Mouse (Mus musculus) liver, embryonic 14.5 days (tissue): ENCODE measurements around the gene Oxld1. TPM values are rescaled to one million over a fixed set of nuclear protein-coding genes. Genes with fewer than 3 reads are reported as not detected.

Experiments used
- ATAC-seq: fragments of 200-750 bp; cut with Nextera tagmentation; 2 replicates; pipeline ENCODE4 v1.8.0; 2017; ENCODE audit warnings: moderate number of reproducible peaks, mild to moderate bottlenecking, moderate library complexity; ENCODE audit not compliant: insufficient read depth
- DNase-seq, 3 experiments: peaks; one replicate each; pipeline ENCODE4 v3.0.0-alpha.2; 2012 to 2013; ENCODE audit warnings: low read depth in 3 of 3, low spot score in 3 of 3
- H3K27ac ChIP-seq: fragments of 300-500 bp; sonication (generic); 2 replicates; pipeline ENCODE4 v1.5.1; 2014; ENCODE audit warnings: moderate library complexity, mild to moderate bottlenecking, control low read depth, inconsistent platforms
- H3K27me3 ChIP-seq: fragments of 300-500 bp; sonication (generic); 2 replicates; pipeline ENCODE4 v1.6.1; 2014; ENCODE audit warnings: mild to moderate bottlenecking, low read length, moderate library complexity; ENCODE audit not compliant: control insufficient read depth, insufficient read depth
- H3K36me3 ChIP-seq: fragments of 300-500 bp; sonication (generic); replicated peaks from 2 replicates; pipeline ENCODE4 v1.6.1; 2014; ENCODE audit warnings: low read depth; ENCODE audit not compliant: control insufficient read depth, insufficient read depth
- H3K4me1 ChIP-seq, 2 experiments: fragments of 200-500 bp in 1 of 2; fragments of 300-500 bp in 1 of 2; sonication (generic) in 1 of 2; replicated peaks; 2 replicates each; pipeline ENCODE4 v1.6.1; 2012 to 2014; ENCODE audit warnings: antibody characterized with exemption in 1 of 2, inconsistent platforms in 1 of 2, low read length in 1 of 2; ENCODE audit not compliant: control insufficient read depth in 2 of 2, insufficient read depth in 2 of 2
- H3K4me2 ChIP-seq: fragments of 300-500 bp; sonication (generic); 2 replicates; pipeline ENCODE4 v1.6.1; 2014; ENCODE audit warnings: low read depth, mild to moderate bottlenecking, control low read depth, moderate library complexity
- H3K4me3 ChIP-seq, 2 experiments: fragments of 200-500 bp in 1 of 2; fragments of 300-500 bp in 1 of 2; sonication (generic) in 1 of 2; 2 replicates each; pipeline ENCODE4 v1.5.1; 2012 to 2014; ENCODE audit warnings: low read depth in 2 of 2, low read length in 2 of 2, mild to moderate bottlenecking in 2 of 2, control low read depth in 1 of 2, inconsistent platforms in 1 of 2, moderate library complexity in 1 of 2; ENCODE audit not compliant: insufficient read depth in 1 of 2
- H3K9ac ChIP-seq: fragments of 300-500 bp; sonication (generic); replicated peaks from 2 replicates; pipeline ENCODE4 v1.6.1; 2014; ENCODE audit warnings: mild to moderate bottlenecking, control low read depth, moderate library complexity
- H3K9me3 ChIP-seq: fragments of 300-500 bp; sonication (generic); 2 replicates; pipeline ENCODE4 v1.6.1; 2016; ENCODE audit warnings: low read length, mixed read lengths; ENCODE audit not compliant: control insufficient read depth
- CTCF ChIP-seq: IDR thresholded peaks from 2 replicates; pipeline ENCODE4 v1.5.1; 2016; ENCODE audit warnings: antibody characterized with exemption, low read depth, control low read depth
- EP300 ChIP-seq: IDR thresholded peaks from 2 replicates; pipeline ENCODE4 v1.6.1; 2016; ENCODE audit warnings: antibody characterized with exemption, low read depth
- WGBS: fragments of 180-500 bp; shearing (Covaris S2); extraction: QIAGEN DNeasy Blood & Tissue Kit; methylation state at CpG from one replicate; pipeline ENCODE4 v1.1.7; 2014; ENCODE audit not compliant: insufficient replicate concordance; 5-methylcytosine and 5-hydroxymethylcytosine counted together
- polyA plus RNA-seq, 2 experiments: library from polyadenylated mRNA; depleted of rRNA in 1 of 2; stranded (reverse) in 1 of 2; unstranded in 1 of 2; fragments of >200 nt; fragmentation: Nextera tagmentation in 1 of 2; extraction: Ambion mirVana in 1 of 2; gene quantifications; 2 replicates each; pipeline versions ENCODE4 v1.2.1 to v1.2.3; 2012 to 2014

The Oxld1 gene
- polyA plus RNA-seq, 2 experiments = 5.3 to 8.4 TPM

DNA sequence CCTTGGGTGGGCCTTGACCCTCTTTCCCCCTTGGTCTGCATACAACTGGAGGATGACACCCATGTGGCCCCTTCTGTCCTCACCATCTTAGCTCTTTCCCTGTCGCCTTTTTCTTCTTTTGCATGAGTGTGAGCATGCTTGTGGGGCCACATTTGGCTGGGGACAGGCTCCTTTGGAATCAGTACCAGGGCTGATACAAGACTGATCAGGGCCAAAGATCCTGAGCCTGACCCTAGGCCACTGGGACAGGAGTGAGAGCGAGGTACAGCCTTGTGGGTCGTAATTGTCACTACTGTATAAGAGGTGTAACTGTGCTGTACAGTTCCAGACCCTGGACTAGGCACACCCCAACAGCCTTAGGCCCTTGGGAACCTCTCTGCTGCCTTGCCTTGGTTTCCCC lies 36.0 kb upstream of the Oxld1 start:
- TF ChIP-seq CTCF (no peak), EP300 (no peak)
- Histone ChIP-seq H3K4me1 (peaks cover 17 to 26% of the 10 kb centered on the region in 2 experiments), H3K27ac (no peak overlapping the region), H3K4me3 (no peak overlapping the region), H3K4me2 (no peak overlapping the region), H3K9ac (no peak overlapping the region), H3K27me3 (no peaks in the 10 kb centered on the region), H3K36me3 (peaks cover 15% of the 10 kb centered on the region), H3K9me3 (no peaks in the 10 kb centered on the region)
- ATAC-seq = no peak
- 71% methylated on average over 3 of the region's 3 CpGs for WGBS
- DNase-seq = no peak

DNA sequence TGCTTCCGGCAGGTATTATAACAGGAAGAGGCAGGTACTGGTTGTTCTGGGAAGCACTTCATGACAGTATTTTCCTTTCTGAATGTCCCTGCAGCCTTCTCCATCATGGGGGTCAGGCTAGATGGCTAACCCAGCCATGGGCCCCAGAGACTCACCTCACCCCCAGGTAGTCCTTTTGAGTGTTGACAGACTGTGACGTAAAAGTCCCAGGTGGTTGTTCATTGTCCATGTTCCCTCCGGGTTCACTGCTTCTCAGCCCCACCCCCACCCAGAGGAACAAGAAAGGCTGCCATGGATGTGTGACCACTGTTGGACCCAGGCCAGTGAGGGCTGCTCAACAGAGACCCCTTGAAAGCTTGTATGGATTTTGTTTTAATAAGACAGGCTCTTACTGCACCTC lies 35.5 kb upstream of the Oxld1 start:
- 79% methylated on average over 3 of the region's 3 CpGs for WGBS
- H3K36me3 ChIP-seq = peaks cover 21% of the 10 kb centered on the region
- ATAC-seq (no peak), DNase-seq (no peak)
- no peaks in the 10 kb centered on the region for H3K27me3 ChIP-seq
- no peak overlapping the region for H3K27ac ChIP-seq
- H3K9me3 ChIP-seq = no peaks in the 10 kb centered on the region
- peaks cover 17 to 26% of the 10 kb centered on the region in 2 experiments for H3K4me1 ChIP-seq
- peak overlapping the region; percentile 90 for H3K4me2 ChIP-seq
- peak overlapping the region; percentile 13; the same call in 1 of the 2 replicates for H3K9ac ChIP-seq
- peak overlapping the region; percentile 33 to 80; a peak in 2 of 4 replicates for H3K4me3 ChIP-seq
- no peak for TF ChIP-seq CTCF
- TF ChIP-seq EP300 = no peak

DNA sequence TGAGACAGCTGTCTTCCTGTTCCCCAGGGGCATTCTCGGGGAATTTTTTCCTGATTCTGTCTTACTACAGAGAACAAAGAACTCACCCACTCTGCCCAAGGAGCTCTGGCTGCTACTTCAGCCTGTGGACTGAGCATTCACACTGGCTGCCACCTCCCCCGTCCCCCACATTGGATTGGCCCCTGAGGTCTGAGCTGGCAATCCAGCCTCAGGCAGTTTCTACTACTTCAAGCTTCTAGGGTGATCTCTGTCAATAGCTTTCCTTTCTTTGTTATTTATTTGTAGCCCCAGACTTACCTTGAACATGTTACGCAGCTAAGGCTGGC lies 35.0 kb upstream of the Oxld1 start:
- peak overlapping the region; percentile 77 for H3K9ac ChIP-seq
- ATAC-seq (no peak), DNase-seq (no peak)
- TF ChIP-seq CTCF (no peak), EP300 (no peak)
- no peaks in the 10 kb centered on the region for H3K27me3 ChIP-seq
- H3K4me2 ChIP-seq = peak overlapping the region; percentile 90
- H3K4me1 ChIP-seq = peaks cover 17 to 26% of the 10 kb centered on the region in 2 experiments
- no peaks in the 10 kb centered on the region for H3K9me3 ChIP-seq
- 38% methylated on average over 3 of the region's 3 CpGs for WGBS
- H3K27ac ChIP-seq = no peak overlapping the region
- peaks cover 22% of the 10 kb centered on the region for H3K36me3 ChIP-seq
- peak overlapping the region; percentile 33 to 80 for H3K4me3 ChIP-seq

DNA sequence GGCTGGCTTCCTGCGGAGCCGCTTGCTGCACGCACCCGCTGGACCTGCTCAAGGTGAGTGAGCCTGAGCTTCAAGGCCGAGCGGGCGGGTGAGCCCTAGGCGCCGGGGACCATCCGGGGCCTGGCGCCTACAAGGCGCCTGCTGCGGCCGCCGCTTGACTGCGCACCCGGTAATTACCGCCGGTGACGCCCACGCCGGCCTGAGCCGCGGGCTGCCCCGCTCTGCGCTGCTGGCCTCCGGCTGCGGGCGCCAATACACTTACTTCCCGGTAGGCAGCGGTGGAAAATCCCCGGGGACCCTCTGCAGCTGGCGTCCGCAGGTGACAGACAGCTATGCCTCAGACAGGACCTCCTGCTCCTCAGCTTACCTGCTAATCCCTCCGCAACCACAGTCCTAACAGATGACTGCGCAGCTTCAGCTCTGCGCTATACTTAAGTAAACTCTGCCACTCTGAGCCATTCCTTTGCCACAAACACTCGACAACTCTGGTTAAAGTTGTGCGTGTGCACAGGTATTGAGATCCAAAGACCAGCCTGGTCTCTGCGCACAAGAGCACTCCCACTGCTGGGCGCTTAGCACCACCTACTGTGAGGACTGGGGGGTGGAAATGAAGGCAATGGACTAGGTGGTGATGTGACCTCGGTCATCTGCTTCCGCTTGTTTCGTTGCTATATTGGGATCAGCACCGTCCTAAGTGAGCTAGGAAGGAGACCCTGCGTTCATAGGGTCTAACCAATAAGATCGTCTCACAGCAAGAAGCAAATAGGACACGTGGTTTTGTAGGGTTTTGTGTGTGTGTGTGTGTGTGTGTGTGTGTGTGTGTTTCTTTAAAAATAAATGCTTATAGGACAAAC lies 34.4 kb upstream of the Oxld1 start:
- H3K27ac ChIP-seq = peak overlapping the region; percentile 70
- H3K4me3 ChIP-seq = peak overlapping the region; percentile 80 to 89
- peak; percentile 81 for TF ChIP-seq CTCF
- no peak for TF ChIP-seq EP300
- H3K27me3 ChIP-seq = no peaks in the 10 kb centered on the region
- peaks cover 28% of the 10 kb centered on the region for H3K36me3 ChIP-seq
- peak in 1 of 3 experiments; percentile 54 for DNase-seq
- peak; percentile 68 for ATAC-seq
- H3K9ac ChIP-seq = peak overlapping the region; percentile 77
- H3K4me1 ChIP-seq = peaks cover 17 to 26% of the 10 kb centered on the region in 2 experiments
- WGBS = 1% methylated on average over 47 of the region's 48 CpGs
- peak overlapping the region; percentile 90 for H3K4me2 ChIP-seq
- H3K9me3 ChIP-seq = no peaks in the 10 kb centered on the region

DNA sequence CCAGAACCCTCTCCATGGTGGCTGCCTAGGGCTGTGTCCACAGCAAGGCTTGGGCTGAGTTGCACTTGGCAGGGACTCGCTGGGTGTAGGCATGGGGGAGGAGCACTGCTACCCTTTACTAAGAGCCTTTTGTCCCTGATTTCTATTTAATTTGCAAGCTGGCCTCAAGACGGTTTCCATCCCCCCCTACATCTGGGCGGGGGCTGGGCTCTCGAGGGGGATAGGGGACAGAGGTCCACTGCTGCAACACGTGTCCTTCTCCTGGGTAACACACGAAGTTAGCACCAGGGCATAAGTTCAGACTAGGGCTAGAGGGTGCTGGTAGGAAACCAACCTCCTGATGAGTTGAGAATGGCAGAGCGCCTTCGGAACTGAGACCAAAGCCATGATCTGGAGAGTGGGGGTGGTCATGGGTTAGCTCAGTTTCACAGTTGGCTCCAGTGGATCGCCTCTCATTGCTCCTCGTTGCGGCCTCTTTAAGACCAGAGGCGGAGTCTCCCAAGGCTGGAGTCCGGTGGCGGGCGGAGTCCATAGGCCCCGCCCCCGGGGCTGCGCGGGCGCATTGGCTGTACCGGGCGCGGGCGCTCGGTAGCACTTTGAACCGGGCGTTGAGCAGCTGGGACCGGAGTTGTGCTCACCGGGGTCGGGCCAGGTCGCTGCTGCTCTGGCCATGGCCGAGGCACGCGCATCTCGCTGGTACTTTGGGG lies 33.6 kb upstream of the Oxld1 start, which contains the start of gene Slc25a10:
Gene Slc25a10 (plus strand): TSS at position 524 of the 707 bp plus-strand sequence.
- peaks cover 17 to 26% of the 10 kb centered on the region in 2 experiments for H3K4me1 ChIP-seq
- under 1% methylated on average over 35 of the region's 35 CpGs for WGBS

More for the DNA sequence above, 33.6 kb upstream of the Oxld1 start, which contains the start of gene Slc25a10:
- Histone ChIP-seq H3K9me3 (no peaks in the 10 kb centered on the region), H3K27me3 (no peaks in the 10 kb centered on the region), H3K4me3 (peak within 1 kb of the TSS; percentile 80 to 89), H3K4me2 (peak within 1 kb of the TSS; percentile 90), H3K9ac (peak within 1 kb of the TSS; percentile 77), H3K36me3 (peaks cover 31% of the 10 kb centered on the region), H3K27ac (peak within 1 kb of the TSS; percentile 70)
- DNase-seq = peak; percentile 74 to 77 (median 75)
- no peak for TF ChIP-seq EP300
- TF ChIP-seq CTCF = no peak
- ATAC-seq = peak; percentile 86
